23 mouse cellular contexts compared by ENCODE assay signal in the genomic region with DNA sequence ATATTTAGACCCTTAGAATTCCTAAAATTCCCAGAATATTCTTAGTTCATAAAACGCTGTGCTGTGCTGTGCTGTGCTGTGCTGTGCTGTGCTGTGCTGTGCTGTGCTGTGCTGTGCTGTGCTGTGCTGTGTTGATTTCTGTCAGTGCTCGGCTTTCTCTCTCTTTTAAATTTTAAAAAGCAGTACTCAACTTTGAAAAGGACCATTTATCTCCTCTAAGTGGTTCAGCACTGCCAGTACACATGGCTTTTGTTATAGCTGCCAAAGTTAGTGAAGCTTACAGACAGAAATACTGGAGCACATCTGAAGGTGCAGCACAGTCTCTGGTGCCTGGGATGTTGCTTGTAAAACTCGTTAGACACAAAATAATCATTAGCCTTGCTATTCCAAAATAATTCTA.
"Had no signal": no experiment of that assay in that cellular context is flagged by ENCODE, and none has a peak within 500 bp of the region (broad histone marks: within the 10 kb centered on the region; RNA-seq: fewer than 3 reads in every experiment).

No protein-coding gene starts in this region.

- ATAC-seq: hindbrain, embryonic 16.5 days; inflammation-experienced regulatory T-cells, adult 6 months; intestine, embryonic 15.5 days; intestine, postnatal 0 days had no signal

- H3K9me3 ChIP-seq: heart, embryonic 10.5 days; heart, embryonic 12.5 days; hindbrain, embryonic 10.5 days; hindbrain, embryonic 12.5 days; intestine, embryonic 15.5 days; limb, embryonic 12.5 days had no signal

- H3K27me3 ChIP-seq: heart, embryonic 12.5 days; hindbrain, embryonic 12.5 days; intestine, embryonic 15.5 days; limb, embryonic 12.5 days had no signal

- H3K27ac ChIP-seq: gastrocnemius, adult 2 months; heart, embryonic 10.5 days; hindbrain, embryonic 10.5 days; hindbrain, embryonic 12.5 days; hindbrain, embryonic 14.5 days; intestine, embryonic 15.5 days; limb, embryonic 12.5 days had no signal

- H3K4me1 ChIP-seq: hindbrain, embryonic 10.5 days; hindbrain, embryonic 12.5 days; intestine, embryonic 15.5 days had no signal

- H3K36me3 ChIP-seq: heart, embryonic 10.5 days; heart, embryonic 12.5 days; hindbrain, embryonic 12.5 days; intestine, embryonic 15.5 days; limb, embryonic 12.5 days had no signal

- H3K4me3 ChIP-seq: gastrocnemius, adult 2 months; heart, embryonic 10.5 days; heart, embryonic 12.5 days; hindbrain, embryonic 10.5 days; hindbrain, embryonic 12.5 days; intestine, embryonic 15.5 days; limb, embryonic 12.5 days had no signal

- DNase-seq: gastrocnemius, adult 2 months; gastrocnemius, postnatal 10 days; gastrocnemius, postnatal 25 days; heart, adult 18-20 months; heart, postnatal 10 days; heart, postnatal 4 days; kidney, adult 18-20 months; kidney, adult 8-10 months; kidney, postnatal 10 days; kidney, postnatal 36 days; layer of hippocampus, adult 9-11 months; layer of hippocampus, postnatal 36 days; liver had no signal
